Mouse (Mus musculus): Measurements from ENCODE around the gene Tesc.

The Tesc gene

DNA sequence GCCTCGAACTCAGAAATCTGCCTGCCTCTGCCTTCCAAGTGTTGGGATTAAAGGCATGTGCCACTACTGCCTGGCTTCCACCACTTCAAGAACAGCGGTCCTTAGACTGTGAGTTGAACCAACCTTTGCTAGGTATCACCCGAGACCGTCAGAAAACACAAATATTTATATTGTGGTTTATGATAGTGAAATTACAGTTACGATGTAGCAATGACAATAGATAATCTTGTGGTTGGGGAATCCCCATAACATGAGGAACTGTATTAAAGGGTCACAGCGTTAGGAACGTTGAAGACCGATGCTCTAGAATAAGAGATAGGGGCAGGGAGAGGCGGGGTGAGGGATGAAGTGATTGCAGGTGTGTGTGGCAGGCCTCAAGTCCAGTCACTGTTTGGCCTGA lies 17.8 kb downstream of the Tesc start:
- DNase-seq: no peak

DNA sequence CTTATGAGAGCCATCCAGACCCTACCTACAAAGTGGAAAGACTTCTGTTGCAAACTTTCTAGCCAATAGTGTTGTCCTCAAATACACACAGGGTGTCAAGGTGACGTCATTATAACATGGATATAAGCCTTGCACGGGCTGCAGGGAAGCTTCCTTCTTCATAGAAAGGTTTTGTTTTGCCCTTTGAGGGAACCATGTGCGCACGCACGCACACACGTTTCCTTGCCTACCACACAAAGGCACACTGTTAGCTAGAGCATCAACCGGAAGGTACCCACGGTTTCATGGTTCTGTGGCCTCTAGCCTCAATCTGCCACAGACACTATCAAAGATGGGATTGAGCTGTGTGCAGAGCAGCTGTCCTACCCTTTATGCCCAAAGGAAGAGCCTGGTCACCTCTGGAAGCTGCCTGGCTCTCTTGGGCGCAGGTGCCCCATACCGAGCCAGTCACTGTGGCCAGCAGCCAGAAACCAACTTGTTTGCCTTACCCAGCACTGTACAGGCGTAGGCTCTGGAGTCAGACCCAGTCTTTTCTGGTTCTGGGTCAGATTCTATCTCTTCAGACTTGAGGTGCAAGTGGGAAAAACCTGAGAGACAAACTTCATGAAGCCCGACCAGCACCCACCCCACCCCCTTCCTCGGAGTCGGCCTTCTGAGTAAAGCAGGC lies 19.7 kb downstream of the Tesc start:
- no peak for DNase-seq

DNA sequence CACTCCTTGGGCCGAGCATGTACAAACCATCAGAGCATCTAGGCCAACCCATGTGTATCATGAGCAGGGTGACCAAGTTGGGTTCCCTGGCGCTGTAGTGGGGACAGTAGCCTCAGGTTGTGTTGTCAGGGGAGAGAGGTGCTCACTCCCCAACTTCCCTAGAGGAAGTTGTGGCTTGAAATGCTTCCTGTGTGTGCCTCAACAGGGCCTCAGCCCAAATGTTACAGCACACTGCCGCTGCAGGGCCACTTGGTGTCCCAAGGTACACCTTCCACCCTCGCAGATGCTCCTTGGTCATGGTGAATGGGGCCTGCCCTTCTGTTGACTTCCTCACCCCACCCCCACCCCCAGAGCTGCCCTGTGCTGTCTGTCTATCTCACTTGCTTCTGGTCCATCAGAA lies 20.9 kb downstream of the Tesc start:
- DNase-seq: no peak

DNA sequence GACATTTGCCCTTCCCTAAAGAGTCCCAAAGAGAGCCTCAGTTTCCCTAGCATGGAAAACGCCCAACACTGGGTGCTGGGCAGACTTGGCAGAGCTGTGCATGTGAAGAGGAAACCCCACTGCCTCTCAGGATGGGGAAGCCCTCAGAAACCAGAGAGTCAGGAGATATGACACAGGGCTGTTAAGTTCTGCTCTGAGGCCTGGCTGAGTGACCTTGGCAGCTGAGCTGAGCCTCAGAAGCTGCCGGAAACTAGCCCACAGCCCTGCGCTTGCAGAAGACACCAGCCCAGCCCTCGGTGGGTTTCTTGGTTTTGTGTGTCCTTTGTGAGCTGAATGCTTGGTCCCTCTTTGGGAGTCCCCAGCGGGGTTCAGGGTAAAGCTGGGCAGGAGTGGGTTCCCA lies 21.4 kb downstream of the Tesc start:
- no peak for DNase-seq

DNA sequence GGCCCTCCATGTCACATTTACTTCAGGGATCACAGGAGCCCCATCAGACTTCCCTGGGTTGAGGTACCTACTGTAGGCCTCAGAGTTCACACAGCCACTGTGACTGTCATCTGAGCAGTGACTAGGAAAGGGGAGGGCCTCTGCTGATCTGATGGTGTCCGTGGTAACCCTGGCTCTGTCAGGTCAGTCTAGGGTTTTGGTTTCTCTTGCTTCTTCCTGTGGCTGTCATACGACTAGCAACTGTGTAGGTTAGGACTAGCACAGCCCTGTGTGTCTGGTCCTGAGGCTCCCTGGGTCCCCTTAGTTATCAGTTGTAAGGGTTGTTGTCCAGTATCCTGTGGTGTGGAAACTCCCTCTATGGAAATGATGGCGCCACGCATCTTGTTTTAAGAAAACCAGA lies 23.2 kb downstream of the Tesc start:
- DNase-seq: no peak

DNA sequence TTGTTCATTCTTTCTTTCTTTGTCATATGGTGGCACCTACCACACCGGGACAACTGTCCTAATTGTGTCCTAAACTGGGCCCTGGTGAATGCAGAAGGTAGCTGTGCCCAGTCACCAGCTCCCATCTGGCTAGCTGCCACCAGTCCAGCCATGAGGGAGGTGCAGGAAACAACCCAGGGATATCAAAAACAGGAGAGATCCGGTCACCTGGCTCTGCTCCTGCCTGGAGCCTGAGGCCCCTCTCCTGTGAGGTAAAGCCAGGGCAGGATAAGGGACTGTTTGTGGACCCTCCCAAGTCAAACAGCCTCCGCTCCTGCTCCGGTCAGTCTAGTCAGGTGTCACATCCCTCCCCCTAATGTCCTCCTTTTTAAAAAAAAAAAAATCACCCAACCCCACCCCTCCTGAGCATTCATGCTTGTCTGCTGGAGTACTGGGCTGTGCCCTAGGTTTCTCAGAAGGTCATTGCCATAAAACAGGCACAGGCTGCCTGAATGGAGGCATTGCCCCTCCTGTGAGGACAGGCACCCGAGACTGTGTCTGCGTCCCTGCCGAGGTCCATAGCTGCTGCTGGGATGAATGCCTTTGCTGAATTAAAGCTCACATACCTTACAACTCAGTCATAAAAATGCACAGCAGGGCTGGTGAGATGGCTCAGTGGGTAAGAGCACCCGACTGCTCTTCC lies 24.6 kb downstream of the Tesc start:
- no peak for DNase-seq

DNA sequence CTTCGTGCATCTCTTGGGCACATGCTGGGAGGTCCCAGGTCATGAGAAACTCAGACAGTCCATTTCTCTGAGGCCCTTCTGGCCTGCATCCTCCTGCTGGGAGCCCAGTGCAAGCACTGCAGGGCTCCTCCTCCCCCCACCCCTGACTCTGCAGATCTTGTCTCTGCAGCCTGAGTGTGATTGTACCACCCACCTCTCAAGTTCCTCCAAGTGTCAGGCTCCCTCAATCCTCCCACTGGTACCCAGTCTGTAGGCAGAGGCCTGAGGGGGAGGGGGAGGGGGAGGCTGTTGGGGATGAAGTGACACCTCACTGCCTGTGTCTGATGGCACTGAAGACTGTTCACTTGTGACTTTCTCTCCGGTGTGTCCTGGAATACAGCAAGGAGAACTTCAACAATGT lies 25.7 kb downstream of the Tesc start:
- DNase-seq: no peak

DNA sequence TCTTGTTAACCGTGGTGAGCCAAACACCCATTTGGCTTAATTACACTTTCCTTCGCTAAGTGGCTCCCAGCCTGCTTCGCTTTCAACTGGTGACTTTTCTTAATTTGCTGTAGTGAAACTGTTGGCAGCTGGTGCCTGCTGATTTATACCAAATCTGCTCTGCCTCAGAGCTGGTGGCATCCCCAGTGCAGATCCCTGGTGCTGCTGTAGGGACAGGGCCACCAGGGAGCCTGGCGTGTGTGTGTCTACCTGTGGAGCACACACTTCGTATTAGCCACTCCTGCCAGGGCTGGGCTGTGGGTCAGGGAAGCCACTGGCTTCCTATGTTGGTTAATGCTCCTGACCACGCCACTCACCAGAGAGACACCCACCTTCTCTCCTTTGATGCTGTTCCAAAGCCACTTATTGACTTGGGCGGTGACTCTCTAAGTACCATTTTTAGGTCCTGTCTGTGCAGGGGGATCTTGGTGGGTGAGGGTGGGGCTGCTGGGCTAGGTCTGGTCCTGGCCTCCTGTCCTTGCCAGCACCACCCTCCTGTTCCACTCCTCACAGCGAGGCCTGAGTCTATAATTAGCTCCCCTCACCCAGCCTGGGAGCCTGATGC lies 30.1 kb downstream of the Tesc start:
- peak; percentile 26 for DNase-seq

DNA sequence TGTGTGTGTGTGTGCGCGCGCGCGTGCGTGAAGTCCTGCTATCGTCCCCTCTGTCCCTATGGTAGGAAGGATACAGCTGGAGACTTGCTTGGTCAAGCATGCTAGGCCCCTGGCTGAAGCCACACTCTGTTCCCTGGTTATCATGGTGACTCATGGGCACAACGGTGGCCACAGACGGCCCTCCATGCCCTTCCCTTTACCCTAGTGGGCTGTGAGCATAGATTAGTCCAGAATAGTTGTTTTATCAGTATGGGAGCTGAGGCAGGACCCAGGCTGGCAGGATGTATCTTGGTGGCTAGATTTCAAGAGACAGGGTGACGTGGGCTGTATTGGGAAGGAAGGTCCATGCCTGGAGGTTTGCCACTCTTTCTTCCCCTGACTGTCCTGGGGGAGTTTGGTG lies 31.3 kb downstream of the Tesc start:
- DNase-seq: no peak

DNA sequence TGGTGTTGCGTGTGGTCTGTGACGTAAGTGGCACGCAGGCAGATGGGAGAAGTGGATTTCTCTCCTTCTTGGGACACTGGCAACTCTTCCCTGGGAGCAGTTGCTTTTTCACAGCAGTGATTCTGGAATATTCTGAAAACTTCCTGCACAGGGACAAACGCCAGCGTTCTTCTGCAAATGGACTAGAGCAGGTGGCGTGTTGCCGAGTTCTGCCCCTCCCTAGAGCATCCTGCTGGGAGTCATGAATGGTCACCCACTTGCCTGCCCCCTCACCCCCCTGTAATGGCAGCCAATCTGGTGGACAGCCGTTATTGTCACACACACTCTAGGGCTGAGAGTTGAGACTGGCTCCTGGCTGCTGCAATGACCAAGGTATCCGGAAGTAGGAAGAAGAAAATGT lies 32.1 kb downstream of the Tesc start:
- no peak for DNase-seq

DNA sequence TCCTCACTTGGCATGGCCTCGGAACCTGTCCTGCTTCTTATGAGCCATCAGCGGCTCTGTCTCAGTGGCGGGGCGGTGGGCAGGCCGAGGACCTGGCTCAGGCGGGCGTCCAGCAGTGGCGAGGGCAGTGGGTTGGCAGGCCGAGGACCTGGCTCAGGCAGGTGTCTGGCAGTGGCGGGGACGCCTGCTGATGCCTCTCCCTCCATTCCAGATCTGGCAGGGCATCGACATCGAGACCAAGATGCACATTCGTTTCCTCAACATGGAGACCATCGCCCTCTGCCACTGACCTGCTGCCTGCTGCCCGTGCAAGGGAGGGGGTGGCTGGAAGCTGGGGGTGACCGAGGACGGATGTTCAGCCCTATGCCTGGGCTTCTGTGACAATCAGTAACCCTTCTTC lies 33.8 kb downstream of the Tesc start:
- DNase-seq: no peak

DNA sequence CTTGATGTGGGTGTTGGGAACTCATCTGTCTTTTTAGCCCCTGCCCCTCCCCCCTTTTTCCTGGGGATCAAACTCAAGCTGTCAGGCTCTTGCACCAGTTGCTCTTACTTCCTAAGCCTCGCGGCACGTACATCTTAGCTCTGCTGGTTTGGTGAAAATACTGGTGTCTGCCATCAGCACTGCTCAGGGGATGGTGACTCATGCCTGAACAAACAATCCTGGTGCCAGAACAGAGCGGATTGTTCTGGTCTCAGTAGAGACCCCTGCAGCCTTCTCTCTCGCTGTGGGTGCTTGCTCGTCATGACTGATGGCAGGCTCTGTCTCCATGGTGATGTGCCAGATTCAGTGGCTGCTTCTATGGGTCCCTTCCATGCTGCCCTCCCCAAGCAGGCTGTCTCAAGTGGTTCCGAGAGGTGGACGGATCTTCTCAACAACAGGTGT lies 35.7 kb downstream of the Tesc start:
- no peak for DNase-seq

DNA sequence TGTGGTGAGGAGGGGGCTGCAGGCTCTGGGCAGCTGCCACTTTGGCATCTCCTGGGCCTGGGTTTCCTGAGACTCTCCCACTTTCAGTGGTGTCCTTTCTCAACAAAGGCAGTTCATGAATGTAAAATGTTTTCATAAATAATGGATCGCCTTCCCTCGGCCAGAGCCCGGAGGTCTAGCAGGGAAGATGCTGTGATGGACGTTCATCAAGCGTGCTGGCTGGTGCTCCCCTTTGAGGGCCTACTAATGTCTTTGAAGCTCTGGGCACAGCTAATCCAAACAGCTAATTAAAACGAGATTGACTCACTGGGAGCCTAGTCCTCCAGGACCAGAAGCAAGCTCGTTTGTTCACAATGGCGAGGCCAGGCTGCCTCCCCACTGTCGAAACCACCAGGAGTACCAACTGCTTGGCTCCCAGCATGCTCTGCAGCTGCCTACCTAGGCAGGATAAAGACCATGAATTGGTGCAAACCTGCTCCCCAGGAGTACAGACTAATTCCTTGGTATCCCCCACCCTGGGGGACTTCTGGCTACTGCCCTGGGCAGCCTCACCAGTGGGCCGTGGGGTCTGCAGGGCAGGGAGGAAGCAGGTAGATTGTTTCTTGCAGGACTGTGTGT lies 36.9 kb downstream of the Tesc start:
- no peak for DNase-seq

DNA sequence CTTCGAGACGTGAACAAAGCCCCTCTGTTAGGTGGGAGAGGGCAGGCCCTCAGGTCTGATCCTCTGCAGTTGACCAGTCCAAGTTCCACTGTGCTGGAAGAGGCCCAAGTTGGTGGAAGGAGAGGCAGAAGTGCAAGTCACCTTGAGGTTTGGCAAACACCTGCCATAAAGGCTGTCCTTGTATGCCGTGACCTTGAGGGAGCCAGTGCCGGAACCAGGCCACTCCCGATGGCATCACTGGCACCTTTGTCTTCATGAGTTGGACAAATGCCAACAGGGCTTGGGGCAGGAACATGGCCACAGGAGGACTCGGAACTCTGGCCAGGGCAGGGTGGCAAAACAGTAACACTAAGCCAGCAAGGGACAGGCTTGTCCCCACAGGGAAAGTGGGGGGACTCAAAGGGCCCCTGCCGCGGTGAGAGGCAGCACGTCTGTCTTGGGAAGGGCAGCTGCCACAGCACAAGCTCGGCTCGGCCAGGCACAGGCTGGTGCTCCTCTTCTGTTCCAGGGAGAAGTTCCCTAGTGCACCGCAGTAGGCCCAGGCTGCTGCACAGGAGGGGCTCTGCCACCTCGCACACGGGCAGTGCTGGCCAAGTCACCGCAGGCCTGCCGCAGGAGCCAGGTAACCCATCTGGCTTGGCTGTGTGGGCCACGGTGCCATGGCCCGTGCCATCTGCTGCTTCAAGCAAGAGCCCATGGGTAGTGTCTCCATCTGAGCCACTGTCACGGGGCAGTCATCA lies 38.1 kb downstream of the Tesc start:
- no peak for DNase-seq

DNA sequence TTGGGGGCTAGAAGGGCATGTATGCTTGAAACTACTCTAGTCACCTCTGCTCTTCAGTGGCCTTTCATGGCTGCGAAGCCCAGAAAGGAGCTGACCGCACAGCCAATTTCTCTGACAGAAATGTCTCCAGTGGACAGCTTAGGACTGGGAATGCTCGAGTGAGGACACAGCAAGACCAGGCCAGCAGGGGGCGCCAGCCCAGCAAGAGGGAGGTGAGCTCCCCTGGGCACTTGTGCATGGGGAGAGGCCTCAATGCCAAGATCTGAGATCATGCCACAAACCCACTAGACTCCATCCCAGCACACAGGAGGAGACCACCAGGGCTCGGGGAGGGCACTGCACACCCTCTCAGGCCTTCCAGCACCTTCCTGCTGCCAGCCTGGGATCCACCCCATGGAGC lies 39.3 kb downstream of the Tesc start:
- peak; percentile 74 for DNase-seq

DNA sequence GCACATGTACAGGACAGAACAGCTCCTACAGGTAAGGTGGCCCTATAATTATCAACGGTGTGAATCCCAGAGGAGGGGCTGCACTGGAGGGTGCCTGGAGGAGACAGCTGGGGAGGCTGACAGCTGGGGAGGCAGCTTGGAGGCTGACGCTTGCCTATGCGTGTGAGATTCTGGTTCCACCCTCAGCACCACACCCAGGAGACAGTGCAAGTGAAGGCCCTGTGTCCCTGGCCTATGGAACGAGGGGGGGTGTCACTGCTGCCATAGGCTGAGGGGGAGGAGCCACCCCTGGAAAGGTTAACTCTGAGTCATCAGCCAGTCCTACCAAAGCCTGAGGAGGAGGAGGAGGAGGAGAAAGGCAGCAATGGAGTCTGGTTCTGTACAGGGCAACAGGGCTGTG lies 40.0 kb downstream of the Tesc start:
- no peak for DNase-seq

DNA sequence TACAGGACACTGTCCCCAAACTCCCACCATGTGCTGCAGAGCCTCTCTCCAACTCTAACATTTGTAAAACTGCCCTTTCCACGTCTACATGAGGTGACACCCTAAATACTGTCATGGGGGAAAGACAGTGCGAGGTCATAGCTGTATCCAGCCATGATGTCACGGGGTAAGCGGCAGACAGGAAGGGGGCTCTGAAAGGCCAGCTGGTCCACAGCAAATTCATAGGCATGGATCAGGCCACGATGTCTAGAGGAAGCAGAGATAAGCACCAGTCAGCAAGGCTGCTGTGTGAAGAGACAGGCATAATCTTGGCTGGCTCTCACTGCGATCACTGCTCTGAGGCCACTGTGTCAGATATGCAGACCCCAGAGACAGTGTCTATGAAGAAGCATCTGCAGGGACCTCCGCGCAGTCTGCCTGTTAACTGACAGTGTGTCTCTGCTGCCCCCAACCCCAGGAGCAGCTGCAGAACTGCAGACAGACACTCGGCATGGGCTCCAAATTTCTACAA lies 40.5 kb downstream of the Tesc start:
- DNase-seq: no peak

DNA sequence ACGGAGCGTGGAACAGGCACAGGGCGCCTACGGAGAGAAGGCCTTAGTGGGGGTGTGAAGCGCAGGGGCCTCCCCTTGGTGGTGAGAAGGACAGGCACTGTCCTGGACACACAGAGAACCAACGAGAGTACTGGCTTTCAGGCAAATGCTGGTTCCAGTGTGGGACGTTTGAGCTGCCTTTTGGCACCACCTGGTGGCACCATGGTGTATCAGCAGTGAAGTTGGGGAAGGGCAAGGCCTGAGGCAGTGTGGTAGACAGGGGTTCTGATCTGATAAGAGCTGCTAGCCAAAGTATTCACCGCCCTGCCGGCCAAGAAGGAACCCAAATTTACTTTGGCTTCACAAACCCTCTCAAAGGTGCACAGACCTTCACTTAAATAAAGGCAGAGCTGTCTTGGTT lies 41.8 kb downstream of the Tesc start:
- peak; percentile 77 for DNase-seq

DNA sequence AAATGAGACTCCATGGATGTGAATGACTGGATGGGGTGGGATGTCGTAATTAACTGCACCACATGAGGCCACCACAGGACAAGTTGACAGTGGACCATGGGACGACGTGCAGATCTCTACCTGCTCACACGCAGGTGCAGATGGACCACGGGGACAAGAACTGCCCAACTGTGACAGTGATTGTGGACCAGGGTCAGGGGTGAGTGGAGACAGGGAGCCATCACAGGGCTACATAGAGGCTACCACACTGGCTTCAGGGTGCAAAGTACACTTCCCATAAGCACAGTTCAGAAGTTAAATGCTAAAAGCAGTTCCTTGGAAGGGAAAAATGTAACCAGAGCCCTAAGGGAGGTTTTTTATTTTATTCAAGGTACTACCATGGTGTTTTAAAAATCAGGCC lies 44.2 kb downstream of the Tesc start:
- no peak for DNase-seq

DNA sequence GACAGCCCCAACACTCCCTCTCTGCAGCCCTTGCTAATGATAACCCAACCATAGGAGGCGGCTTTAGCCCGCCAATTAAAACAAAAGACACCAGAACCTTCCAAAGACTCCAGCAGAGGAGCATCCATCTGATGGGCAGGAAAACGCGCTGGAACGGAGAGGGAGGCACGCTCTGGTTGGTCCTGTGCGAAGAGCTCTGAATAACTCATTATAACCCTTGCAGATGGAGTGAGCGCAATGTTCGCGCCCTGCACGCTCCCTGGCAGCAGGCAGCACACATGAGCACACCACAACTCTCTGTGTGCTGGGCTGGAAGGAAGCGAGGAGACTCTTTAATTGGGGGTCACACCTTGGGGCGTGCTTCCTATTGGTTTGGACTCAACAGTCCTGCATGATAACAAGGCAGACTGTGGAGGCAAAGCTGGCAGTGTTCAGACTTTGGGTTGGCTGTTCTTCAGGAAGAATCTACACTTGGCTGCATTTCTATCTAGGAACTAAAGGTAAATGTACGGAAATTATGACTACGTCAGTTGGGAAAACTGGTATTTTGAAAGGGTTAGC lies 45.8 kb downstream of the Tesc start:
- DNase-seq: no peak

DNA sequence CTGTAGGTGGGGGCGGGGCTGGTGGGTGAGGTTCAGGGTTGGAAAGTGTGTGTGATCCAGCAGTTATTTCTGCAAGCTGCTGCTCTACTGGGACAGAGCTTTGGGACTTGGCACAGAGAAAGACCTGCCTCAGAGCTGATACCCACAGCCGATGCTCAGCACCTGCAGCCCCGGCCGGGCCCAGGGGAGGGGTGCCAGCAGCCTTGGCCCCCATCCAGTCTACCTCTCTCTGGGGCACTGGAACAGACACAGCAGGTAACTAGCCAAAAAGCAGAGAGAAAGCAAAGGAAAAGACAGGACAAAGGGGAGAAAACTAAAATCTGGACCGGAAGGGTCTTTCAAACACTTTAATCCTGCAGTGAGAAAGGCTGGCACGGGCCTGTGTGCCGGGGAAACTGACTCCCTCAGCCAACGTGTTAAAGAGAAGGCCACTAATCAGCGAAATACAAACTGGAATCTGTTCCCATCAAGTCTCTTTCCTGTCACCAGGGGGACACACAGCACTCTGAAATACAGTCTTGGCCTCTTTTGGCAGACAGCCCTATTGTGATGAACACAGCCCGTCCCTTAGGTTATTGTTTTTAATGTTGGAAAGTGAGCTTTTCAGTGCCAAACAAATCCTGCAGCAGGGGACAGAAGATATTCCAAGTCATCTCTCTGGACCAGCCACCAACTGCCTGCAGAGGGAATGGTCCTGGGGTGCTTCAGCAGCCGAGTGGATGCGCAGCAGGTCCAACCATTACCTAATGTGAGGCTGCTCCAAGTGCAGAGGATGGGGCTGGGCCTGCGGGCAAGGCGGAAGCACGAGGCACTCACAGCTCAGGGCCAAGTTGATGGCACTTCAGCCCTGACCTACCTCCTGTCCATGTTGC lies 49.4 kb downstream of the Tesc start:
- peak; percentile 50 for DNase-seq

DNA sequence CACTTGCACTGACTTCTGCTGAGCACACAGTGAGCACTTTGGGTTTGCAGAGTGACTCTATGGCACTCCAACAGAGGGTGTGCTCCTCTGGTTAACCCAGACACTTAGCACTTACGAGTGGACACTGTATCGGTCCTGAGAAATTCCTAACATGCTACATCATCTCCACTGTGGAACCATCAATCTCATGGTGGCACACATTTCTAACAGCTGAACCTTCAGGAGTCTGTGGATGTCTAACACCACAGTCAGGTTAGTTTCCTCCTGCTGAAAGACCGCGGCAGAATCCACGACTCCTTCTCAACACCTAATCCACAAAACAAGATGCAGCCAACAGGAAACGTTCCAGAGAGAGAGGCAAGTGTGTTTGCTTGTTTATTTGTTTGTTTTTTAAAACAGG lies 51.0 kb downstream of the Tesc start:
- DNase-seq: no peak

Measured in lung, postnatal 10 days (tissue).